Mouse (Mus musculus): ENCODE measurements around the gene Nppc.

GRCm38 (mm10) chr1:86703965-86704326 is 33.6 kb upstream of the Nppc start:
- TF ChIP-seq POLR2A (IDR thresholded peaks at IDR 0.05; ENCODE audit: low read depth, low read length) (no peak), CTCF (conservative IDR thresholded peaks at IDR 0.05; ENCODE audit: insufficient read depth, insufficient read length, low read depth, low read length) (no peak)
